Mouse (Mus musculus) neural tube, embryonic 12.5 days (tissue): Measurements from ENCODE around the gene Gnao1. TPM values are rescaled to one million over a fixed set of nuclear protein-coding genes. Genes with fewer than 3 reads are reported as not detected.

Experiments used
- ATAC-seq: fragments of 200-750 bp; cut with Nextera tagmentation; 2 replicates; pipeline ENCODE4 v1.8.0; 2017; ENCODE audit warnings: low read depth, mild to moderate bottlenecking, moderate TSS enrichment, moderate library complexity; ENCODE audit not compliant: low FRiP score
- H3K27ac ChIP-seq: fragments of 300-500 bp; sonication (generic); 2 replicates; pipeline ENCODE4 v1.5.1; 2016
- H3K27me3 ChIP-seq: fragments of 300-500 bp; sonication (generic); replicated peaks from 2 replicates; pipeline ENCODE4 v1.6.1; 2016; ENCODE audit warnings: mild to moderate bottlenecking
- H3K36me3 ChIP-seq: fragments of 300-500 bp; sonication (generic); 2 replicates; pipeline ENCODE4 v1.6.1; 2016; ENCODE audit warnings: mild to moderate bottlenecking
- H3K4me1 ChIP-seq: fragments of 300-500 bp; sonication (generic); 2 replicates; pipeline ENCODE4 v1.6.1; 2016
- H3K4me2 ChIP-seq: fragments of 300-500 bp; sonication (generic); replicated peaks from 2 replicates; pipeline ENCODE4 v1.6.1; 2016; ENCODE audit warnings: mild to moderate bottlenecking
- H3K4me3 ChIP-seq: fragments of 300-500 bp; sonication (generic); 2 replicates; pipeline ENCODE4 v1.5.1; 2016
- H3K9ac ChIP-seq: fragments of 300-500 bp; sonication (generic); 2 replicates; pipeline ENCODE4 v1.6.1; 2016; ENCODE audit warnings: mild to moderate bottlenecking
- H3K9me3 ChIP-seq: fragments of 300-500 bp; sonication (generic); 2 replicates; pipeline ENCODE4 v1.6.1; 2016; ENCODE audit warnings: mild to moderate bottlenecking
- WGBS: fragments of 180-500 bp; shearing (Covaris S2); methylation state at CpG from one replicate; pipeline ENCODE4 v1.1.7; 2016; 5-methylcytosine and 5-hydroxymethylcytosine counted together
- polyA plus RNA-seq: library from polyadenylated mRNA; unstranded; fragments of >200 nt; fragmentation: Nextera tagmentation; extraction: Ambion mirVana; gene quantifications from 2 replicates; pipeline ENCODE4 v1.2.1, GENCODE M21; 2016

The Gnao1 gene
- polyA plus RNA-seq, 1 experiment from 2014 or later: 92.7 TPM

DNA sequence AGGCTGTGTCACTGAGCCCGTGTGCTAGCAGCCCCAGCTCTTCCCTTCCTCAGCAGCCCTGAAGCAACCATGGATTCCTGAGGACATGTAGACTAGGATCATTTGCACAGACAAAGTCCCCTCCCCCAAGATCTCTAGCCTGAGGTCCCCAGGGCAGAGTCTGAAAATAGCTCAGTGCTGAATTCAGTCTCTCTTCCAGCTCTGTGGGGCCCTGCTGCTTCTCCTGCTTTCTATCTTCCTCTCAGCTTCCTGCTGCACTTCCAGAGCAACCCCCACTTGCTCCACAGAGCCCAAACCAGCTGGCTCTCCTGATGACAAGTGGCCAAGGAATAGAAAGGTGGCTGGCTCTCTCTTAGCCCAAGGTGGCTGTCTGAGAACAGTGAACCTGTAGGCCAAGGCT, 98.8 kb downstream of the Gnao1 start:
- 36% methylated on average over 1 of the region's 1 CpGs for WGBS
- H3K27me3 ChIP-seq: no peaks in the 10 kb centered on the region
- no peak overlapping the region for H3K9ac ChIP-seq
- no peak overlapping the region for H3K4me2 ChIP-seq
- H3K36me3 ChIP-seq: no peaks in the 10 kb centered on the region
- ATAC-seq: no peak
- peak overlapping the region; percentile 38; the same call in 1 of the 2 replicates for H3K27ac ChIP-seq
- H3K4me1 ChIP-seq: peaks cover 26% of the 10 kb centered on the region
- H3K9me3 ChIP-seq: no peaks in the 10 kb centered on the region
- no peak overlapping the region for H3K4me3 ChIP-seq

DNA sequence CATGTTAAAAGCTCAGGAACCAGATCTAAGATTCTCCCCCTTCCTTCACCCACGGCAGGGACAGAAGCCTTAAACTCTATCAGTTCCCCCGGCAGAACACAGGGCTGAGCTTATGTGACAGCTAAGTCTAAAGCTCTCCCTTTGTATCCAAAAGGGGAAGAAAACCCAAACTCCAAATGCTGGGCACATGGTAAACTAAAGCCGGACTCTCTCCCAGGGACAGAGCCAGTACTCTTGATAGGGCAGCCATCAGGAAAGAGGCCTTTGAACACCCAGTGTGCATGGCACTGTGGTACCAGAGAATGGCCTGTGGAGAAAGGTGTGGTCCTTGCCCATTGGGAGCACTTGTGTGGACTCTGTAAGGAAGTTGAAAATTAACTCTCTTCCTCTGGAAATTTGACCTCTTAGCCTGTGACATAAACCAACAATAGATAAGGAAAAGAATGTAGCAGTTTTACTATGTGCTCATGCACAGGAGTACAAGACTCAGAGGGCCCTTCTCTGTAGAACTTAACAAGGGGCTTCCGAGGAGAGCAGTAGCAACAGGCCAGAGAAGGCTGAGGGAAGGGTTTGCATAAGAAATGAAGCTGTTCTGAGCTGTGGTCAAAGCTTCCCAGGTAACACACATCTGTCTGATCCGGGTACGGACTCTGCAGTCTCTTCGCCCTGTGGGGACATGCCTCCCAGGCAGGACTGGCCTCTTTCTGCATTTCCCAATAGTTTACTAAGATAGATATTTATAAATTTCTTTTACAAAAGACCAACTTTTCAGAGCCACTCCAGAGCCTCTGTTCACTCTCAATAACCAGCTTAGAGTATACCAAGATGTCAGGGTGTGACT, 102.2 kb downstream of the Gnao1 start:
- Histone ChIP-seq H3K27me3 (no peaks in the 10 kb centered on the region), H3K4me1 (peaks cover 34% of the 10 kb centered on the region), H3K9ac (no peak overlapping the region), H3K9me3 (no peaks in the 10 kb centered on the region), H3K36me3 (no peaks in the 10 kb centered on the region), H3K27ac (no peak overlapping the region), H3K4me3 (no peak overlapping the region), H3K4me2 (no peak overlapping the region)
- WGBS: 77% methylated on average over 7 of the region's 7 CpGs
- ATAC-seq: no peak

DNA sequence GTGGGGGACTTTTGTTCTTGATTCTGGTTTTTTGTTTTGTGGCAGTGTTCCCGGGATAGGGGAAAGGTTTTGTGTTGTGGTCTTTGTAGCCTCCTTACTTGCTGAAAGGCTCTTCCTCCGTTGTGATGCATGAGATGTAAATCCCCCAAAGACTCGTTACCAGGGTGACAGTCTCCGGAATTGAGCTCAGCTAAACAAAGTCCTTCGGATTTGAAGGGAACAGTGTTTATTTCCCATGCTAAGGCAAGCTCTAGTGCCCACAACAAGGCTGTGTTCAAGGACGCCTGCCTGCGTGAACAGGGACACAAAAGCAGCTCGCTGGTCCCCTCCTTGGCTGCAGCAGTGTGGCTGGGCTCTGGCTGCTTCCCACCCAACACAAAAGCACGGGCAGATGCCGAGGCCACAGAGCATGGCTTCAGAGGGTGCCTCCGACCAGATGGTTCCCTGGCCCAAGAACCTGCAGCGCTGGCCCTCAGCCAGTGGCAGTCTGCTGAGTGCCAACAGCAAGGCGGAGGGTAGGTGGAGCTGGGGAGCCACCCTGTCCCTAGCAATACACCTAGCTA, 108.2 kb downstream of the Gnao1 start:
- H3K27ac ChIP-seq: peak overlapping the region; percentile 59
- WGBS: 10% methylated on average over 13 of the region's 13 CpGs
- no peak overlapping the region for H3K4me3 ChIP-seq
- no peak overlapping the region for H3K9ac ChIP-seq
- H3K36me3 ChIP-seq: no peaks in the 10 kb centered on the region
- H3K9me3 ChIP-seq: no peaks in the 10 kb centered on the region
- H3K27me3 ChIP-seq: no peaks in the 10 kb centered on the region
- peak; percentile 85 for ATAC-seq
- peaks cover 59% of the 10 kb centered on the region for H3K4me1 ChIP-seq
- H3K4me2 ChIP-seq: peak overlapping the region; percentile 16; the same call in 1 of the 2 replicates

DNA sequence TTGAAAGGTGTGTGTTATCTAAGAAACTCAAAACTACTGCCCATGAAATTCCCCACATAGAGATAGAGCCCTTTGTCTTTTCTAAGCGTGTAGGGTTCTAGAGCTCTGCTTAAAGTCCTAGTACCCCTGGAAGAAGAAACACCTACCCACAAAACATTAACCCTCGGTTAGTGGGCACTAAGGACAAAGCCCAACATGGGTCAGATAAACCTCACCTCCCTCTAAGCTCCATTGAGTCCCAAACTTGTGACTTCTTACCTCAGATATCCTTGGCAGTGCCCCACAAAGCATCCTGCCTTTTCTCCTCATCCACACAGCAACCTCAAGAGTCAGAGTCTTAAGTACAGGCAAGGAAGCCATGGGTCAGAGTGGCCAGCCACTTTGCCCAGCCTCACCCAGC, 108.8 kb downstream of the Gnao1 start:
- no peak for ATAC-seq
- Histone ChIP-seq H3K36me3 (no peaks in the 10 kb centered on the region), H3K4me3 (no peak overlapping the region), H3K27ac (peak overlapping the region; percentile 44; the same call in 1 of the 2 replicates), H3K4me1 (peaks cover 59% of the 10 kb centered on the region), H3K4me2 (no peak overlapping the region), H3K9me3 (no peaks in the 10 kb centered on the region), H3K9ac (no peak overlapping the region), H3K27me3 (no peaks in the 10 kb centered on the region)
- 81% methylated on average over 2 of the region's 2 CpGs for WGBS

DNA sequence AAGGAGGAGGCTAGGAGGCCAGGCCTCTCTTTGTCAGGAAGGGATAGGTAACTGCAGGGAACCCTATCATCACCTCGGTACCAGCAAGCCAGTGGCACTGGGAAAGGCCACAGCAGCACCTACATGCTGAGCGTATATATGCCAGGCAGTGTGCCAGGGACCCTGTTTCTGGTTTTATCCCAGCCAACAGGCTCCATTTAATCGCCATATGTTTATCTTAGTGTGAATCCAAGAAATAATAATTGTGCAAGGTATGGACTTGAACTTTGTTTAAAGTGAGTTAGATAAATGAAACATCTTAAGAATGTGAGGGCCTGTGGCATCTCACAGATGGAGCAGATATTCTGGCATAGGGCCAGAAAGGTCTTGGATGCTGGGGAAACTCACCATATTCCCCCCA, 109.7 kb downstream of the Gnao1 start:
- Histone ChIP-seq H3K27ac (no peak overlapping the region; the same call in 1 of the 2 replicates), H3K4me3 (no peak overlapping the region), H3K9ac (no peak overlapping the region), H3K4me2 (no peak overlapping the region), H3K36me3 (no peaks in the 10 kb centered on the region), H3K4me1 (peaks cover 59% of the 10 kb centered on the region), H3K9me3 (no peaks in the 10 kb centered on the region), H3K27me3 (no peaks in the 10 kb centered on the region)
- 81% methylated on average over 3 of the region's 3 CpGs for WGBS
- ATAC-seq: no peak

DNA sequence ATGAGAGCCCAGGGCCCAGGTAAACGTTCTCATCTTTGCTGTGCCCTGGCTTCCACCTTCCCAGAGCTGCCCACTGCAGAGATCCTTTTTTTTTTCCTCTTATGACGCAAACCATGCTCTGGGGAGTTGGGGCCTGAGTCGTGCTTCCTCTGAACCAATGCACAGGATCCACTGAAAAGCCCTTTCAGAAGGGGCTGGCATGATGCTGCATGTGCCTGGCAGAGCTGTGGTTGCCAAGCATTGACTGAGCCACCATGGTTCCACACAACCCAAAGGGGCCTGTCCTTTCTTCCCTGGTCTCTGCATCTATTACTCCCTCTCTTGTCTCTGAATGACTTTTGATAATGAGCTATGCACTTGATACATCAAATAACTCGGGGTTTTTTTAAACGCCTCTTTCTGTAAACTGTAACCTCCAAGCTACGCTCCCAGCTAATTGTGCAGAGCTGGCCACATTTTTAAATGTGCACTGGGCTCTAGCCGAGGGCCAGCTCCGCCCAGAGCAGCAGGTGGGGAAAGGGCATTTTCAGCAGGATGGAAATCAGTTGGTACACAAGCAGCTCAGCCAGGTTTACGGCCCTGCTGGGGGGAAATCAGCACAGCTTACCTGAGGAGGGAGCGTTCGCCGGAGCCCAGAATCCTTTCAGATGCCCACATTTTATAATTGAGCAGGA, 110.3 kb downstream of the Gnao1 start:
- Histone ChIP-seq H3K9me3 (no peaks in the 10 kb centered on the region), H3K27ac (no peak overlapping the region), H3K4me1 (peaks cover 59% of the 10 kb centered on the region), H3K27me3 (no peaks in the 10 kb centered on the region), H3K4me3 (no peak overlapping the region), H3K9ac (no peak overlapping the region), H3K4me2 (no peak overlapping the region), H3K36me3 (no peaks in the 10 kb centered on the region)
- no peak for ATAC-seq
- 57% methylated on average over 12 of the region's 12 CpGs for WGBS

DNA sequence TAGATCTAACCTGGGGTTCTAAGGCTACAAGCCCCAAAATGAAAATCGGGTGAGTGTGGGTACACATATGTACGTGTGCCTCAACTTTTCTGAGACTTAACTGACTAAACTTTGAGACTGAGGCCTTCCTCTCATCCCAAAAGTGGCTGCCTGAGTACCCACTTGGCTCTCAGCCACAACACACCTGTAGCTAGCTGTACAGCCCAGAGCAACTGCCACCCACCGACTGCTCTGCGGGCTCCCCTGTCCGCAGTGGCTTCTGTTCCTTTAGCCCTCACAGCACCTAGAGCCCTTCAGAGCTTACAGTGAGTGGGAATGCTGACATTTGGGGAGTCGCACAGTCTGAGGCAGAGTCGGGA, 110.8 kb downstream of the Gnao1 start:
- no peak overlapping the region for H3K27ac ChIP-seq
- peaks cover 59% of the 10 kb centered on the region for H3K4me1 ChIP-seq

DNA sequence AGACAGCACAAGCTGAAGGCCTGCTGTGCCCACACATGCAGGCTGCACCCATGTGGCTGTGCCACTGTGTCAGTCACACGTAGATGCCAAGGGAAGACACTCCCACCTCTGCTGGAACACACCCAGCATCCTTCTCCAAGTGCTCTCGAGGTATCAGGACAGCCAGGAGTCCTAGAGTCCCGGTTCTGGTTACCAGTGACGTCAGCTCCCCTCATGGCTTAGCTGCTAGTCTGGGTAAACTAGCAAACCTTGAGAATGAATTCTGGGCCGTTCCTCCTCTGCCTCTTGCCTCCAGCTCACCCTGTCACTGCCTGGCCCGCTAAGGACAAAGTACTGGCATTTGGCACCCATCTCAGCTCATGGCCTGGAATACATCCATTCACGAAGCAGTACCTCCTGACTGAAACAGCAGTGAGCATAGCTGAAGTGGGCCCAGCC, 114.2 kb downstream of the Gnao1 start:
- 88% methylated on average over 7 of the region's 7 CpGs for WGBS
- no peak overlapping the region for H3K27ac ChIP-seq
- H3K9ac ChIP-seq: no peak overlapping the region
- no peaks in the 10 kb centered on the region for H3K9me3 ChIP-seq
- H3K4me2 ChIP-seq: no peak overlapping the region
- no peak for ATAC-seq
- no peak overlapping the region for H3K4me3 ChIP-seq
- peaks cover 30% of the 10 kb centered on the region for H3K4me1 ChIP-seq
- 0 out of 2 replicates have a peak, but pooled peaks cover 3% of the 10 kb centered on the region for H3K36me3 ChIP-seq
- no peaks in the 10 kb centered on the region for H3K27me3 ChIP-seq

More for the DNA sequence above, 110.8 kb downstream of the Gnao1 start:
- H3K36me3 ChIP-seq: no peaks in the 10 kb centered on the region
- H3K9me3 ChIP-seq: no peaks in the 10 kb centered on the region
- no peaks in the 10 kb centered on the region for H3K27me3 ChIP-seq
- H3K4me3 ChIP-seq: no peak overlapping the region
- WGBS: 83% methylated on average over 7 of the region's 7 CpGs
- ATAC-seq: no peak
- H3K4me2 ChIP-seq: no peak overlapping the region
- no peak overlapping the region for H3K9ac ChIP-seq

DNA sequence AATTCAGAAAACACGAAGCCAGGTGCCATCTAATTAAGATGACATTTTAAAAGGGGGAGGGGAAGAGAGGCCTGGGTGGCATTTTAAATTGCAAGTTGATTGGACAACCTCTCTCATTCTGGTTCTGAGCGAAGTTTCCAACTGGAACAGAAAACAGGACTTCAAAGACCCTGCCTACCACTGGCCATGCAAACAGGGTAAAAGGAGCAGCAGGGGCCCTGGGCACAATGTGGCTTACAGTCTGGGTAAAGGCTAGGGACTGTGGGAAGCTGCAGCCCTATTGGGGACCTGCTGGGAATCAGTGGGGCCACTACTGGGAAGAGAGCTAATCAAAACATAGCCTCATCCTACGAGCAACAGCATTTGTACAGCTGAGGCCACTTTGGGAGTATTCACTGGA, 115.7 kb downstream of the Gnao1 start:
- Histone ChIP-seq H3K9ac (no peak overlapping the region), H3K36me3 (0 out of 2 replicates have a peak, but pooled peaks cover 3% of the 10 kb centered on the region), H3K4me3 (no peak overlapping the region), H3K27ac (no peak overlapping the region), H3K27me3 (no peaks in the 10 kb centered on the region), H3K4me2 (no peak overlapping the region), H3K4me1 (peaks cover 16% of the 10 kb centered on the region), H3K9me3 (no peaks in the 10 kb centered on the region)
- WGBS: 21% methylated on average over 3 of the region's 3 CpGs
- ATAC-seq: no peak

DNA sequence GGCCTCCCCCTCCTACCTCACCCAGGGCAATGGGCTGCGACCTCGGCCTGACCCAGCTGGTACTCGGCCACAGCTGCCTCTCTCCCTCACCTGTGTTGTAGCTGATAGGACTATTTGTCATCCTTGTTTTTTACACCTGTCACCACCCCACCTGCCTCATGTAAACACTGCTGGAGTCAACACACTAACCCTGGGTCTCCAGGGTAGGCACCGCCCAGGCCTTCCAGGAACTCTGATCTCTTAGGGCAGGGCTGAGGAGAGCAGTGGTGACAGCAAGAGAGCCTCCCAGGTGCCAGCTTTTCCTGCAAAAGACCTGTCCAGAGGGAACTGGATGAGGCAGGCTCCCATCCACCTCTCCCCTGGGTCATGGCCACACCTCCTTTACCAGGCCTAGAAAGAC, 119.5 kb downstream of the Gnao1 start:
- 85% methylated on average over 4 of the region's 4 CpGs for WGBS
- H3K4me3 ChIP-seq: no peak overlapping the region
- H3K27me3 ChIP-seq: no peaks in the 10 kb centered on the region
- H3K4me1 ChIP-seq: no peaks in the 10 kb centered on the region
- no peak overlapping the region for H3K4me2 ChIP-seq
- no peak for ATAC-seq
- no peaks in the 10 kb centered on the region for H3K9me3 ChIP-seq
- no peak overlapping the region for H3K9ac ChIP-seq
- 0 out of 2 replicates have a peak, but pooled peaks cover 3% of the 10 kb centered on the region for H3K36me3 ChIP-seq
- H3K27ac ChIP-seq: no peak overlapping the region

DNA sequence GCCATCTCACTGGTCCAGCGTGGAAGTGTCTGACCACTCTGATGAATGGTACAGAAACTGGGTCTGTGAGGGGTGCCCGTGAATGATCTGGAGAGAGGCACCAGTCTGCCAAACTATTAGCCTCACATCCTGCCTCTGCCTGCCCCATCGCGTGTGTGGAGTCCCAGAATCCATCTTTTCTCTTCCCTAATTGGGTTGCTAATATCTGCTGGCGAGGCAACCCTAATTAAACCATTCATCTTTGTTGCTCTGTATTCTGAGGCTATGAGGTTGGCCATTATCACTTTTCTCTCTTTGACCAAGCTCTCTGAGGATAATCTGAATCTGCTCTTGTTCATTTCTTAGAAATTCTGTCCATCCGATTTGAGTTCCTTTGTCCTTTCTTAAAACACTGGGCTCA, 121.6 kb downstream of the Gnao1 start:
- Histone ChIP-seq H3K4me3 (no peak overlapping the region), H3K9ac (no peak overlapping the region), H3K36me3 (0 out of 2 replicates have a peak, but pooled peaks cover under 1% of the 10 kb centered on the region), H3K27ac (no peak overlapping the region), H3K9me3 (no peaks in the 10 kb centered on the region), H3K4me1 (no peaks in the 10 kb centered on the region), H3K27me3 (no peaks in the 10 kb centered on the region), H3K4me2 (no peak overlapping the region)
- ATAC-seq: no peak
- WGBS: 74% methylated on average over 6 of the region's 6 CpGs

DNA sequence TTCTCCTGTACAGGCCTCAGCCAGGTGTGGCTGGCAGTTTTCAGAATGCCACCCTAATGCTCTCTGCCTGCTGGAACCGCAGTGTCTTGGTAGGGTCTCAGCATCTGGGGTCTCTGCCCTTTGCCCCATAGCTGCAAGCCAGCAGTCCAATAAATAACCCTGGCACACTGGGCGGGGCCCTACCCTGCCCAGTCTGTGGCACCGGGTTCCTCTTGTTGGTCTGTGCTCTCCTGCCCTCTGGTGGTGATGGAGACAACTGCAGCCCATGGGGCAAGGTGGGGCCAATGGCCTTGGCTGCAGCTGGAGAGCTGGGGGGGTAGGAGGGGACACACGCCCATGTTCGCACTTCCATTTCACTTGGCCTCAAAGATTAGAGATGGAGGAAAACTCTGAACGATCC, 123.1 kb downstream of the Gnao1 start:
- Histone ChIP-seq H3K4me1 (no peaks in the 10 kb centered on the region), H3K27ac (no peak overlapping the region), H3K4me3 (no peak overlapping the region), H3K36me3 (no peaks in the 10 kb centered on the region), H3K9ac (no peak overlapping the region), H3K9me3 (no peaks in the 10 kb centered on the region), H3K4me2 (no peak overlapping the region), H3K27me3 (no peaks in the 10 kb centered on the region)
- peak; percentile 73 for ATAC-seq
- WGBS: 29% methylated on average over 6 of the region's 6 CpGs
